Mouse (Mus musculus) megakaryocyte progenitor cell, adult 5-6 weeks (primary cell): ENCODE measurements at regions not wholly inside any gene's neighbourhood (a gene's known extent, or its start where the extent isn't known, plus 50 kb on each side); places are given as distances from the start of the nearest gene placed in this dataset.
A peak's percentile ranks its signal among the peaks of the same experiment; 100 is the strongest.

Experiments used
- ATAC-seq: replicated peaks from 2 replicates; pipeline ENCODE4 v1.8.0; 2016; ENCODE audit warnings: mild to moderate bottlenecking, moderate TSS enrichment, inconsistent platforms; ENCODE audit not compliant: poor library complexity

GRCm38 (mm10) chr9:61713806-61714205, 200.5 kb downstream of the Rplp1 start:
- no peak for ATAC-seq

DNA sequence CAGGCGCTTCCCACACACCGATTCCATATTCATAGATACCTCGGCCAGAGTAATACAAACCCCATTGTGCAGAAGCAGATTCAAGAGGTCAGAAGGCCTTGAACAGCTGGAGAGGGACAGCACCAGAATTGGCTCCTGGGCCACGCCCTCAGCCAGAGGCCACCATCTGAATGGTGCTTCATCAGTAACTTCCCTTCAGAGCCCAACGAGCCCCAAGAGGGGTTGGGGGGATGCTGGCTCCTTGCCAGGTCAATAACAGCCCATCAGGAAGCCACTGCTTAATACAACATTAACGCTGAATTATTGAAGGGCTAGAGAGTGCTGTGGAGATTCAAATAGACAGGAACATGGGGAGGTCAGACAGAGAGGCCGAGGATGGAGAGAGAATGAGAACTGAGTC, 203.0 kb downstream of the Rplp1 start:
- no peak for ATAC-seq

DNA sequence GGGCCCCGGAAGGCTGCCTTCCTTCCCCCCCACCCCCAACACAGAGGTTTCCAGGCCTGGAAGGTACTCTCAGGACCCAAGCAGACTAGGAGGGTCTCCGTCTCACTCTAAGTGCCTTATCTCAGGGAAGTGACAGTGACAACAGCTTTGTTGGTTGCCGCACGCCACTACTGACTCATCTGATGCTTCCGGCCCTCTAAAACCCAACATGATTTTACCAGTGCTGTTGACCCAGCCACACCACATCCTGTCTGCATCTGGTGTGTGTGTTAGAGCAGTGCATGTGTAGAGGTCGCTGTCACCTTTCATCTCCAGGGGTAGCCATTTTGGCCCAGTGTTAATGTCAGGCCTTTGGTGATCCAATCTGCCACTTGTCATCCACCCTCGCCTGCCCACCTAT, 206.5 kb downstream of the Rplp1 start:
- ATAC-seq: peak; percentile 85

GRCm38 (mm10) chr9:61707296-61707695, 207.0 kb downstream of the Rplp1 start:
- no peak for ATAC-seq

- ATAC-seq: no peak
These were observed 208.0 kb downstream of the Rplp1 start for GRCm38 (mm10) chr9:61706263-61706755.

- peak; percentile 57 for ATAC-seq
These were observed 208.6 kb downstream of the Rplp1 start for GRCm38 (mm10) chr9:61705586-61706233.

GRCm38 (mm10) chr9:61703301-61703700, 211.0 kb downstream of the Rplp1 start:
- no peak for ATAC-seq

GRCm38 (mm10) chr9:61702280-61702966, 211.9 kb downstream of the Rplp1 start:
- peak; percentile 76 for ATAC-seq

GRCm38 (mm10) chr9:61700576-61700975, 213.8 kb downstream of the Rplp1 start:
- no peak for ATAC-seq

DNA sequence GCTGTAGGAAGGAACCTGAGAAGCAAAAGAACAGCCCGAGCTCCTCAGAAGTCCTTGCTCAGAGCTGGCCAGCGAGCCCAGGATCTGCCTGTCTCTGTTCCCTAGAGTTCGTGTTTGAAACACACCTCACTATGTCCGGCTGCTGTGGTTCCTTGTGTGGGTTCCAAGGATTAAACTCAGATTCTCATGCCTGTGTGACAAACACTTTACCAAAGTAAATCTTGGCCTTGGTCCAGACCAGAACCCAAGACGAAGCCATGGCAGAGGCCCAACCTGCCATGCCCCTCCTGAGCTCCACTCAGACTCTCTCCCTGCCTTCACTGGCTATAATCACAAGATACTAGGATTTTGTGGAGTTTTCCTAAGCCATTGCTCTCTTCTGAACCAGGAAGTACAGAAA, 214.7 kb downstream of the Rplp1 start:
- ATAC-seq: no peak

- ATAC-seq: peak; percentile 47
These were observed 216.4 kb downstream of the Rplp1 start for GRCm38 (mm10) chr9:61697959-61698358.

GRCm38 (mm10) chr9:61696831-61697230, 217.5 kb downstream of the Rplp1 start:
- no peak for ATAC-seq

- no peak for ATAC-seq
These were observed 218.5 kb downstream of the Rplp1 start for GRCm38 (mm10) chr9:61695821-61696220.

- peak; percentile 23; the same call in 1 of the 2 replicates for ATAC-seq
These were observed 219.0 kb downstream of the Rplp1 start for GRCm38 (mm10) chr9:61695381-61695791.

- 0 out of 2 replicates have a peak, but pooled peaks have one; percentile 17 for ATAC-seq
These were observed 220.1 kb downstream of the Rplp1 start for GRCm38 (mm10) chr9:61694206-61694605.

GRCm38 (mm10) chr9:61690786-61691185, 223.6 kb downstream of the Rplp1 start:
- ATAC-seq: no peak

DNA sequence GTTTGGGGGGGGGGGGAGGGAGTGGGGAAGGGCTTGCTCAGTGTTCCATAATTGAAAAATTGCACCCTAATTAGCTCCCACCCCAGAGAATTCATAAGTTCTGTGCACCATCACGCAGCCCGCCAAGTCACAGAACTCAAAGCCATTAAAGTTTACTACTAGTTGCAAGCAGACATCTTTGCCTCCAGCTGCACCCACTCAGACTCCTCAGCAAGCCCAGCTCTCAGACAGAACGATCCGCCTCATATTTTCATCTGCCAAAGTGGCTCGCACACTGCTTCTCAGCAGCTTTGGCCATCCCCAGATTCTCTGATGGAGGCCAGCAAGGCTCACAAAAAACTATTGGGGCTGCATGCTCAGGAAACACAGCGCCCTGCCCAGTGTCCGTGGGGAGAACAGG, 224.4 kb downstream of the Rplp1 start:
- no peak for ATAC-seq

DNA sequence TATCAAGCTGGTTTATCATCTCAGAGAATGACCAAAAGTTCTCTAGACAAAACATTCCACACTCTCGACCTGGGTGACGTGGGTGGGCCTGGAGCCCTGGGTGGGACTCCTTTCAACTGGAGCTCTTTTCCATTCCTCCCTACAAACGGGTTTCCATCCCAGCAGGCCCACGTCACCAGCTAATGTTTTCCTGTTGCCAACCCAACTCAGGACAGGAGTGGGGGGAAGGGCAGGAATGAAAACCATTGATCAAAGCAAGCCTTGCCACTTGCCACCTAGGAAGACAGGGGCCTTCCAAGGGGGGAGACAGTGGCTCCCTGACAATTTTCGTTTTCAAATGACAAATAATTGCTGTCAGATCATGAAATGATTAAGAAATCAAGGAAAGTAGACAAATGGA, 224.8 kb downstream of the Rplp1 start:
- ATAC-seq: no peak

DNA sequence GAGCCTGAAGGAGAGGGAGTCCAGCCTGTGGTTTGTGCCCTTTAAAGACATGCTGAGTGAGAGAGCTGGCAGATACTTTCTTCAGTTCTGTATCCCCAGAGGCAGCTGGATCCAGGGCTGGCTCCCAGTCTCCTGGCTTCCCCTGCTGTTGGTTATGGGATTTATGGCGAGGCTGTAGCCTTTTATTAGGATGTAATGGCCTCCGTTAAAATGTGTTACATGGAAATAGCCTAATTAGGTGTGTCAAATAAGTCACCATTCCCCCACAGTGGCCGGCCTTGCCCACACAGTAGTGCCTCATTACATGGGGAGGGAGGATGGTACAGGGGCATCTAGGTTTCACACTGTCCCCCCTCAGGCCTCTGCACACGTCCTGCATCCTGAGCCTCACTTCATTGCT, 230.8 kb downstream of the Rplp1 start:
- no peak for ATAC-seq

DNA sequence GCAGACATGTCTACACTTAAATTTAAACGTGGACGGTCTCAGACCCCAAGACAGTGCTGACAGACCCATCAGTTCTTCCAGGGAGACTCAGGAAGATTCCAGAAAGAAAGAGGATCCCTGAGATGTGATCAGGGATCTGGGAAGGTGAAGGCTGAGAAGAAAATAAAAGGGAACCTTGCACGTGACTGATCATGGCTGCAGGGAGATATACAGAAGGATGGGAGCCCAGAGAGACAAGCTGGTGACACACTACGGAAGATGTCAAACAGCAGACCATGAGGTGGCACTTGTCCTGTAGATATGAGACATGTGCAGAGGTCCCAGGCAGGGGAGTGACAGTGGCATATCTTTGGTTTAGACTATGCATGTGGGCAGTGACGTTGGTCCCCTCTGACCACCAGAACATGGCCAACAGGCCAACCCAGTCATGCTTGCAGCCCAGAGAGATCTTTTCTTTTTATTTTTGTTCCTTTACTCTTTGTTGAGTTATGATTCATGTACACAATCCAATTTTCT, 231.5 kb downstream of the Rplp1 start:
- ATAC-seq: 0 out of 2 replicates have a peak, but pooled peaks have one; percentile 11

DNA sequence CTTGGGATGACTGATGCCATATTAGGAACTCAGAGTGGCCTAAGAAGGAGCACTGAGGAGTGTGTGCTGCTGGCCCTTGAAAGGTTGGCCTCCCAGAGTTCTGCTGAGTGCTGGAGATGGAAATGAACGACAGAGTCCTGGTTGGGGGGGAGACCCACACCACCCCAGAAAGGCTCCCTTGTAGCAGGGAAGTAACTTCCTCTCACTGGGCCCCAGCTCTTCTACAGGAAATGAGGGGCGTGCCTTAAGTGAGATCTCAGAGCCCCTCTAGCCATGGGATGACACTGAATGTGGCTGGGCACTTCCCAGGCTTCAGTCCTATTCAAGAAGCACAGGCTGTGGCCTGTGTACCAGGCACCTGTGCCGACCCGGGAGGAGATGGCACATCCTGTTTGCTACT, 232.0 kb downstream of the Rplp1 start:
- ATAC-seq: peak; percentile 38

- no peak for ATAC-seq
These were observed 232.9 kb downstream of the Rplp1 start for GRCm38 (mm10) chr9:61681406-61681805.
